Mouse (Mus musculus): ENCODE measurements around the gene Nacc2. TPM values are rescaled to one million over a fixed set of nuclear protein-coding genes. Genes with fewer than 3 reads are reported as not detected.
A peak's percentile ranks its signal among the peaks of the same experiment; 100 is the strongest.

Nacc2 gene
- total RNA-seq, 2 experiments from 2014 or later = 64.6 to 78.3 TPM

DNA sequence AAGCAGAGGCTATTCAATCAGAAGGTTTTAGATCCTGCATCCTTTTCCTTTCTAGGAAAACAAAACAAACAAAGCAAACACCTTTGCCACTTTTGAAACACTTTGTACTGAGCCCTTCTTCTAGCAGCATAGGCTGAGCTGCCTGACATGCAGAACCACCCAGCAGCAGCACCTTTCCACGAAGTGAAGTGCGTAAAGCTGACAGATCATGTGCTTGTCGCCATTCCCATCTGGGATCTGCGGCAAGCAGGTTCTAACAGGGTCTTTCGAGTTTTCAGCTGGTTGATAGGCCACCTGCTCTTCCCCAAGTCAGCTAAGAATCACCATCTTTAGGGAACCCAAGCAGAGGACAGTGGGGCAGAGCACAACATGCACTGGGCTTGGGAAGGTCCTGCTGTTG, 66.8 kb downstream of the Nacc2 start:
- no peak for DNase-seq (ENCODE audit: low spot score in 2 of 2)

DNA sequence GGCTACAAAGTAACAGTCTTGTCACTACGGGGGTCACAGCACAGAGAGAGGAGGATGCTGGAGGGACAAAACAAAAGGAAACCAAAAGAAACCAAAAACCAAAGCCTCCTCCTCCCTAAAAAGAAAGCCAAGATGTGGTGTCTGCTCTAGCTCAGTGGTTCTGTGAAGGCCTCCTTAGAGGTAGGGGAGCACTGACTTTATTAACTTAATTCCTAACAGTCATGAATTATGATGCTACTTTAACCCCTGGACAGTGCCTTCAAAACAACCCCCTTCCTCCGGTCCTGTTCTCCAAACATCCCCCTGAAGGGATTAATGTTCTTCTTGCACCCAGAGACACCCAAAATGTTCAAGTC, 67.3 kb downstream of the Nacc2 start:
- no peak for DNase-seq (ENCODE audit: low spot score in 2 of 2)

DNA sequence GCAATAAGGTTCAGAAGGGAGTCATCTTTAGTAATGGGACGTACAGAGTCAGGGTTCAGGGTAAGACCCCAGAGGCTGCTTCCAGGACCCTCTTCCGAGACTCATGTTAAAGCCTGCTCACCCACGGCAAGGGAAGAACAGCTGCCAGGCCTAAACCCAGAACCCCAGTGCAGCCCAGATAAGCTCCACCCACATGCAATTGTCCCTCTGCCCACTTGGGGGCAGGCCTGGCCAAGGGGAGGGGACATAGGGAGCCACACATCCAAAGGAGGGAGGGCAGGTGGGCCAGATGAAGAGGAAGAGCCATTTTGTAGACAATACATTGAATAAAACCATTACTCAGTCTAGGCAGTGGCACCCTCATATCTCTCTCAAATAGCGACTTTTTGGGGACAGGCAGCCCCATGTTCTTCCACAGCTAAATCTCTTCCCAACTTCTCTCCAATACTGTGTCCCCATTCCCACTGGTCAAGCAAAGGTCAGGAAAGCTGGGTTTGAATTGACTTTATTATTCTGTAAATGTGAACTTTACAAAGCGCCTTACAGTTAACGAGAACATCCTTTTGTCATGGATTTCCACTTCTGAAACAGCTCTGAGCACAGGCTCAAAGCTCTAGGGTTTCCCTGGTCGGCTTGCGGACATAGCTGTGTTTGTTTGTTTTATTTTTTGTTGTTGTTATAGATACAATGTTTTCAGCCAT, 67.8 kb downstream of the Nacc2 start:
- DNase-seq (ENCODE audit: low spot score in 2 of 2) = peak; percentile 30 to 63

DNA sequence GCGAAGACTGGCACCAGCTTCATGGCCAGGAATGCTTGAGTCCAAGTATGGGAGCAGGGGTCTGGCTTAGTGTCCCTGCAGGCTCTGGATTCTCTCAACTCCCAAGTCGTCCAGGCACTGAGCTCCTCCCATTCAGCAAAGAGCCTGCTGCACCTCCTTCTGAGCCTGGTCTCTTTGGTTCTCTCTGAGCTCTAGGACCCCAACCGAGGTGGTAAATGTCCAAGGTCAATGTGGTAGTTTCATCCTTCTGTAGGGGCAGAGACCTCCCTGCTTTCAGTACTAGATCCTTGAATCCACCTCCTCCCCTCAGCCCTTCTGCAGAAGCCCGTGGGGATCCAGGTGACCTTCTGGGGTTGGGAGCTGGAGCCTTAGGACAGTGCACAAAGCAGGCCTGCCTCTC, 70.2 kb downstream of the Nacc2 start:
- DNase-seq (ENCODE audit: low spot score in 2 of 2) = no peak

DNA sequence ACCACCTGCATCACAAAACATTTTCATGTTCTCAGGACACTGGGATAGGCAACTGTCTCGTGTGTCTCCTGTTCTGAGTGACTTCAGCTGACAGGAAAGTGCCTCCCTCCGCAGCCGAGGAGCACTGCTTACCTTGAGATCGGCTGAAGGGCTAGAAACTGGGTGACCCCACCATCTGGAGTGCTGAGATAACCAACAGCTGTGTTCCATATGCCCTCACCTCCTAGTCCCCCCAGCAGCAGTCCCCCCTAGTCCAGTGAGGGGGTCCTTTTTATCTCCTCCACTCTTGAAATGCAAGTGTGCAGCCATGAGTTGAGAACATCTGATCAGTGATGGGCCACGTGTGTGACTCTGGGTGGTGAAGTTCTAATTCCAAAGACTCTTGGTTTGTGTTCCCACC, 74.2 kb downstream of the Nacc2 start:
- no peak for DNase-seq (ENCODE audit: low spot score in 2 of 2)

DNA sequence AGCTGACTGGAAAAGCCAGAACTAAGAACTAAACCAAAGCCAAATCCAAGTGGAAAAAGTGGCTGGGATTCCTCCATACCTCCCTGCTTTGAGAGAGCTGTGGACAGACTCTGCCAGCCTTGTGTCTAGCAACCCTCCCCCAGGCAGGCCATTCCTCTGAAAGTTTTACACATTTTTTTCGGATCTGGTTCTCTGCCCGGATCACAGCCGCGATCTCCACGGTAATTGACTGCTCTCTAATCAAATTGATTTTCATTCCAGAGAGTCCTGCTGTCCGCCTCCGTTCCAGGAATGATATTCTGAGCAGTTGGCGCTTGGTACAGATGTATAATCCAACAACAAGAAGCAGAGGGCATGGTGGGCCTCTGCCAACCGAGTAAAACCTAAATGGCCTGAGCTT, 78.8 kb downstream of the Nacc2 start:
- peak; percentile 32 to 45 for DNase-seq (ENCODE audit: low spot score in 2 of 2)

DNA sequence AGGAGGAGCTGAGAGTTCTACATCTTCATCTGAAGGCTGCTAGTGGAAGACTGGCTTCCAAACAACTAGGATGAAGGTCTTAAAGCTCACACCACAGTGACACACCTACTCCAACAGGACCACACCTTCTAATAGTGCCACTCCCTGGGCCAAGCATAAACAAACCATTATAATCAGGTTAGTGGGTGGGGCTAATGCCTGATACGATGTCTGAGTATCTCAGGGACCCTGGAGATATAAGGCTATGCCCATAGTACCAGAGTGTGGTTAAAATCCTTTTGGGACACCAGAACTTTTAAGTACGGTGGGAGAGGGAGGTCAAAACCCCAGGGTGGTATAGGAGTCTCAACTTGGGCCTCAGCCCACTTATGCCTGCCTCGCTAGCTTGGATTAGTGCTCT, 80.4 kb downstream of the Nacc2 start:
- no peak for DNase-seq (ENCODE audit: low spot score in 2 of 2)

DNA sequence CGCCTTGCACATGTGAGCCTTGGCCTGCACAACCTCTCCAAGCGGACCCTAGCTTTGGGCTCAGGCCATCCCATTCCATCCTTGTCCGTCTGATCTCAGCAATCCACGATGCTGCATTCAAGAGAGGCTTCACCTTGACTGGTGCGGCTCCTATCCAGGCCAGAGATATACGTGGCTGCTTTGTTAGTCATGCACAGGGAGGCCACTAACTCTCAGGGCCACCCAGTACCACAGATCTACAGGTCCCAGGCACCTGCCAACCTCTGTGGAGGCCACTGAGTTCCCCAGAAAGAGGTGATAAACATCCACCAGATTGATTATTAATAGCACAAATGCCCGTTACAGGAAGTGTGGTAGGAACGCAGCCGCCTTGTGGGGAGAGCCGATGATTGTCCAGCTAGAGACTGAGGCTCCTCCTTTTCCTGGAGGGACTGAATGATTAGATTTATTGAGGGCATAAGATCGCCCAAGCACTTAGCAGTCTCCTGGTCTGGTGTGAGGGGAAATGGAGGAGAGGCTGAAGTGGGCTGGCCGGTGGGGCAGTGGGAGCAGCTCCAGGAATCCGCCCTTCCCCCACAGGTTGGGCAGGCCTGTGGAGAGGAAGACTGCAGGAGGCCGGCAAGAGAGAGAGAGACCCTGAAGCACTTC, 81.7 kb downstream of the Nacc2 start:
- DNase-seq (ENCODE audit: low spot score in 2 of 2) = no peak

DNA sequence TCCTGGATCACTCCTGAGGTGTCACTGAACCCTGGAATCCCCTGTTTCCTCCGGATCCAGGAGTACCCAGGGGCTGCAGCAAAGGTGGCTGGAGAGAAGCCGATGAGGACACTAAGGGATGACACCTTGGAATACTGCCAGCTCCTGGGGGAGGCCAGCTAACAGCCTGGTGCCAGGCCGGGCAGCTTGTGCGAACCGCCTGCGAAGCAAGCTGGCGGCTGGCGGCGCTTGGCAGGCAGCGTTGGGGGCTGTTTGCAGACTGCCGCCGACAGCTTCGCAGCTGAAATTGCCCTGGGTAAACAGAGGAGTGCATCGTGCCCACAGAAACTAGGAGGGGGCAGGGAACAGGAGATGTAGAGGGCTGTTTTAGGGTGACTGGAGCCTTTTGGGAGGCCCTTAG, 83.1 kb downstream of the Nacc2 start:
- peak; percentile 69 to 78 for DNase-seq (ENCODE audit: low spot score in 2 of 2)

DNA sequence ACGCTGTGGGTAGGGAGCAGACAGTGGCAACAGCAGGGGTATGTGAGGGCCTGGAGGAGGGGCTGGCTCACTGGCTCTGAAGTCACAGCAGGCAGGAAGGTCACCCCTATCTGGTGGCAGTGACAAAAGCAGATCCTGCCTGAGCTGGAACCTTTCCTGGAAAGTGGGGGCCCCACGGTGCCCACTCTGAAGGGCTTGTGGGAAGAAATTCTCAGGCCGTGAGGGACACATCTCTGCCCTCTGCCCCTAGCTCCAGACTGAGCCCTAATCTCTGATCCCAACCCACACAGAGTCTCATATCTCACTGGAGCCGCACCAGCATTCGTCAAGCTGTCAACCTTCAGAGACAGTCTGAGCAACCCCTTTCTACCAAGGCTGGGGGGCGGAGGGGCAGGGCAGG, 85.6 kb downstream of the Nacc2 start:
- no peak for DNase-seq (ENCODE audit: low spot score in 2 of 2)

DNA sequence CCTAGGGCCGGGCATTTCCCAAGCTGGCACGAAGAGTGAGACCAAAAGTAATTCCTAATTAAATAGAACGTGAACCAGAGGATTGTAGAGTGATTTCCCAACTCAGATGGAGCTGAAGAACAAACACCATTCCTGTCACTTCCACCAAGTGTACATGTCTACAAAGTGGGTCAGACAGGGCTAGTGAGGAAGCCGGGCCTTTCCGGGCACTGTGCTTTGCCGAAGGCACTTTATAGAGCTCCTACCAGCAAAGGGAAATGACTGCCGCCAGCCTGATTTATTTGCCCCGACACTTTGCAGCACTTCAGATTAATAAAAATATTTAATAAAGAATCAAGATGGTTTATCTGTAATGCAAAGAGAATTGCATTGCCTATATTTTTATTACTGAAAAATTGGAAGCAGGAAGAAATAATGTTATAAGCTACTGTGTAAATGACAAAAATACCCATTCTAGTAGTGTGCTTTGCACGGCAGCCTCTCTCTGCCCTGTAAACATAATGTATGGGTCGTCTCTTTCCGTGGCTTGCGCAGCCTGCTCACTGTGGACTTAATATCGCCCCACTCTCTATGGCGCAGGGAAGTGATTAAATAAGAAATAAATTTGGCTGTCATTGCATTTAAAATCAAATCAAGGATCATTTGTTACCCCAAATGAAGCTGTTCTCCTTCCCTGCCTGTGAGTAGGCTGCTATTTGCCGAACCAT, 88.5 kb downstream of the Nacc2 start:
- no peak for DNase-seq (ENCODE audit: low spot score in 2 of 2)

DNA sequence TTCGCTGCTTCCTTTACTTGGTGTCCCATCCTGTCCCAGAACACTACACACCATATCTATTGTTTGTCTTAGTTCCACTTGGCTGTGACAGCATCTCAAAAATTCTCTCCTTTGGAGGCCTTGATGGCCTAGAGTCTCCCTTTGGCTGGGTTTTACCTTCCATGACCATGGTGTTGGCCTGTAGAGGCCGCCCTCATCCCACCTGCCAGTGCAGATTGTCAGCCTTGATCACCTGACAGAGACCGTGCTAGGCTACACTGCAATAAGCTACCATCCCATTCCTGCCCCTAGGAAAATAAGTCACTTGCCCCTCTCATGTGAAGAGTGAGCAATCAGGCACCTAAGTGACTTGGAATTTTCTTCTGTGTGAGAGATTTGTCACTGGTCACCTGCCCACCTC, 92.7 kb downstream of the Nacc2 start:
- DNase-seq (ENCODE audit: low spot score in 2 of 2) = no peak

DNA sequence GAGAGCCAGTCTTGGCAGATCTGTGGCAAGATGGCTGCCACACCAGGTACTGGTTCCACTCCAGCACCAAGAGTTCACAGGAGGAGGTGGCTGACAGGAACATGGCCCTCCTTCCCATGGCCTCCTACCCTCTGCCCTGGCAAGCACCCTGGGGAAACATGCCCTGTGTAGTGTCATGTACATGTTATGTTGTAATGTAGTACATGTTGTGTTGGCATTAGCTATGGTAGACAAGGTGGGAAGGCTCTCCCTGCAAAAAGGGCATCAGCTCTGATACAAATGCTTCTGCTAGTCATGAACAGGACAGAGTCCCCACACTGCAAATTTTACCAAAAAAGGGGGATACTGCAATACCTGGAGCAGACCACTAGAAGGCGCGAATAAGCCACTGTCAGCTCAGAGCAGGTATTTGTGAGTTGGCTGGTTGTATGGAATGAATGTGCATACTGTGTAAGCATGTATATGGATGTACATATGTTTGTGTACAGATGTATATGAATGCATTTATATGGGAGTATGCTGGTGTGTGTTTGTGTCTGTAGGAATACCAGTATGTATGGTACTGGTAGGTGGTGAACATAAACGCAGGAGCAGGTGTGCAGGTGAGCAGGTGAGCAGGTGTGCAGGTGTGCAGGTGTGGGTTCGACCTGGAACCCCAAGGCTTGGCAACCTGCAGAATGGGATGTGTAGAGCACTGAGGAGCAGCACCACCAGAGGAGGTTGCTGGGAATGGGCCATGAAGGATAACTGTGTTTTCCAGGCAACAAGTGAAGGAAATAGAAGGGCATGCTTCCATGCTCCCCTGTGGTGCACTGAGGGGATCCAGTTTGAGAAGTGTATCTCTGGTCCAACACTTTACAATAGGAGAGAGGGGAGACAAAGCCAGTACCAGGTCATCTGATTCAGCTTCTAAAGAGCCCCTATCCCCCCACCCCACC, 98.6 kb downstream of the Nacc2 start:
- peak in 1 of 2 experiments; percentile 66 for DNase-seq (ENCODE audit: low spot score in 2 of 2)

DNA sequence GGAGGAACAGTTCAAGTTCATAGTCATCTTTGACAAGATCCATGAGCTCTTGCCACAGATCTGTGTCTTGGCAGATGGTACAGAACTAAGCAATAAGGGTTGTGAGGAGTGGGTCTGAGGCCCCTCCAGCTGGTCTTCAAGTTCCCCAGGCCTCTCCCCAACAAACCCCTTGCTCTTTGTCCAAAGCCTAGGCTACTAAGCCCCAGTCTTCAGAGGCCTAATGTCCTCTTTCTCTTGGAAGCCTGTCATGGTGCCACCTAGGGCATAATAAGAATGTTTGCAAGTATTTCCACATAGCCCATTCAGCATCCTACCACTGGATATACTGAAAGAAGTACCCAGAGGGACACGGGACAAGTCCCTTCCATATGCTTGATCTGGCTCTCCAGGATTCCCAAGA, 100.4 kb downstream of the Nacc2 start:
- DNase-seq (ENCODE audit: low spot score in 2 of 2) = no peak

DNA sequence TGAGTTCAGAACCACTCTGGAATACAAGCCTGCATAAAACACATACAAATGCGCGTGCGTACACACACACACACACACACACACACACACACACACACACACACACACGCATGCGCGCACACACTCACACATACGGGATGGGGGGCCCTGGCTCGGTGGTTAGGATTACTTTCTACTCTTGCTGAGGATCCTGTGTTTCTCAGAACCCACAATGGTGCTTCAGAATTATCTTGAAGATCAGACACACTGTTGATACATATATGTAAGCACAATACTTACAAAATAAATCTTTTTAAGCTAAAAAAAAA, 100.8 kb downstream of the Nacc2 start:
- DNase-seq (ENCODE audit: low spot score in 2 of 2) = no peak

DNA sequence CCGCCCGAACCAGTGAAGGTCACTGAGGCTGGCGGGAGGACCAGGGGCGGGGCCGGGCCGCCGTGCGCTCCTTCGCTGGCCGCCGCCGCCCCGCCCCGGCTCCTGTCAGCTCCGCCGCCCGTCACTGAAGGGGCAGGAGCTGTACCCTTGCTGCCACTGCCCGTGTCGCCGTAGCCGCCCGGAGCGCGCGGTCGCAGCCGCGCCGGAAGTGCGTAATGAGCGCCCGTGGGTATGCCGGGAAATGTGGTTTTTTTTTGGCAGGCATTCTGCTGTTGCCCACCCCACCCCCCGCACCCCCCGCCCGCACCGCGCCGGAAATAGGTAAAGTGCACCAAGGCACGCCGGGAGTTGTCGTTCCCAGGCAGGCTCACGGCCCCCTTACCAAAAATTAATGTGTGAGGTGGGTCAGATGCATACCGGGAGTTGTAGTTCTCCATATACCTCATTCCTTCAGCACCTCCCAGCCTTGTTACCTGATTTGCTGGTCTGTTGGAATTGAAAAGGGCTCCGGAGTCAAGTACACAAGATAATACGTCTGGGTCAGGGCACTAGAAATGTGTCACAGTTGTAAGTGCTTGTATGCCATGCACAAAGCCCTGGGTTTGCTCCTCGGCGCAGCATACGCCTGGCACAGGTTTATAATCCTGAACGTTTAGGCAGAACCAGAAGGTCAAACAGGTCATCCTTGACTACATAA, 101.3 kb downstream of the Nacc2 start, which contains the start of gene Ubac1:
Gene Ubac1 (minus strand): TSS at position 187 of the 697 bp plus-strand sequence.
- peak; percentile 88 to 95 for DNase-seq (ENCODE audit: low spot score in 2 of 2)

DNA sequence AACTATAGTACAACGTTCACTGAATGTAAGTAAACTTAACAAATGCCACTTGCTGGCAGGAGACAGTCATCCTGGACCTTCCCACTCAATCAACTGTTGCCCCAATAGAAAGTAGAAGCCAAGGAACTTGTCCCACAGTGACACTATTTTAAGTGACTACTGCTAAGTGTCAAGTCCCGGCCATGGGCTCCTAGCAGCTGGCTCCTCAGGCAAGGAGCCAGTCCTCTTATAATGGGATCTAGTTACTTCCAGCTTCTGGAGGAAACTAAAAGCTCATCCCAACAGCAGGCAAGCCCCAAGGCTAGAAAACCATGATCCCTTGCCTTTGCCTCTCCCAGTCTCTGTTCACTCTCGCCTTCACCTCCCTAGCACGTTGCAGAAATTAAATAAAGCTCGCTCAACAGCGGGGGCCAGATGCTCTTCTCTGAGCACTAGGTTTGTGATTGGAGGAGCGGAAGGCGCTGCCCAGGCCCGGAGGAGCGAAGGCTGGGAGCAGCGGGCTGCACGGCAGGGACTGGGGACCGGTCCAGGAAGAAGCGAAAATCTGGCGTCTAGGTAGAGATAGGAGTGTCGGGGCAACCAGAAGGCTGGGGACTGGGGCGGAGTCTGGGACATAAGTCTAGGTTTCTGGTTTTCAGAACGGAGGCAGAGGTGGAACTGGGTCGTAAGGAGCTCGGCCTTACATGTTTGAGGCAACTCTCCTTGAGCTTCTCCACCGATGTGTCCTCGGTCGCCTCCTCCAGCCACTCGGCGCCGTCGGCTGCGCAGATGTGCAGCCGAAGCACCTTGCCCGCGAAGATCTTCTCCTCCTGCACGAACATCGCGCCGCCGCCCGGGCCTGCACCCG, 102.1 kb downstream of the Nacc2 start:
- DNase-seq (ENCODE audit: low spot score in 2 of 2) = peak; percentile 33 to 39

DNA sequence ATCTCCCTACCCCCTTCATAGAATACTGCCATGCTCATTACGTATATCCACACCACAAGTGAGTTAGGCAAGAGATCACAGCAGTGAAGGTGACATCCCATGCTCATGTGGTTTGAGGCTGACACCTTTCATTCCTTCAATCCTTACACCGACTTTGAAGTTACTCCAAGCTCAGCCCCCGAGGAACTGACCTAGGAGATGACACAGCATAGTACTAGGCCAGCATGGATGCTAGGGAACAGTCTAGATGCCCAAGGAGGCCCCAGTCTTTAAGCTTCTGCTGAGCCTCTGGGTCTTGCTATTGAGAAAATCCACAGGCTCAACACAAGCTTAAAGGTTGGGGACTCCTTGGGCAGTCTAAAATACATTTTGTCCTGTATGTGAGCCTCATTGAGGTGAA, 103.1 kb downstream of the Nacc2 start:
- DNase-seq (ENCODE audit: low spot score in 2 of 2) = no peak

DNA sequence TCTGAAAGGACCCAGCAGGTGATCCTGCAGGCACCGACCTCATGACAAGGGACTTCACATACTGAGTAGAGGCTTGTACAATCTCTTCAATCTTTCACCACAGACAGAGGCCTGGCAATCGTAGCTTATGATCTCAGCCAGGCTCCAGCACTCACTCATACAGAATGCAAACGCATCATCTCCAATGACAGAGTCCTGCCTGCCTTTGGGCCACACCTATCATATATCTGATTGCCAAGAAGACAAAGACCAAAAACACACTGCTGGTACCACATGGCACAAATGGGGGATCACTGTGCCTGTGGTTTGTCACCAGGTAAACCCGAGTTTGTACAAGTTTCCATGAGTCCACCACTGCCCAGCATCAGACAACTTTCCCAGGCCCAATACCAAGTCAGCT, 105.7 kb downstream of the Nacc2 start:
- DNase-seq (ENCODE audit: low spot score in 2 of 2) = no peak

DNA sequence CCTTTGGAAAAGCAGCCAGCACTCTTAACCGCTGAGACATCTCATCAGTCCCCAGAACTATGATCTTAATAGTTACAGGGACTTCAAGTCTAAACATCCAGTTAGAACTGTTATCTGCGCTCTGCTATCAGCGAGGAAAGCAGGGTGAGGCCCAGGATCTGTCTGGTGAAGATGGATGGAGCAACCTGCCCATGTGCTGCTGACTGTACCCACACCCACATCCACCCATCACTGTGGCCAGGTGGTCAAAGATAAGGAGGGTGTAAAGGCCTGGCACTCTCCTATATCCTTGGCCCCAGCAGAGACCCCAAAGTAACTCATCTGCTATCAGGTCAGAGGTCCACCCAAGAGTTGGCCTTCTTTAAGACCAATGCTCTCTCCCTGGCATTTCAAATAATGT, 109.3 kb downstream of the Nacc2 start:
- no peak for DNase-seq (ENCODE audit: low spot score in 2 of 2)

Data from layer of hippocampus, adult 18-20 months (tissue).